Mouse (Mus musculus): ENCODE results near the gene Ces1d.
A peak's percentile ranks its signal among the peaks of the same experiment; 100 is the strongest.
"Not testable (repeated sequence)": the region's sequence is repeated elsewhere in the genome, so short reads cannot be mapped to it uniquely, and the experiment has no call there.

Gene Ces1d

DNA sequence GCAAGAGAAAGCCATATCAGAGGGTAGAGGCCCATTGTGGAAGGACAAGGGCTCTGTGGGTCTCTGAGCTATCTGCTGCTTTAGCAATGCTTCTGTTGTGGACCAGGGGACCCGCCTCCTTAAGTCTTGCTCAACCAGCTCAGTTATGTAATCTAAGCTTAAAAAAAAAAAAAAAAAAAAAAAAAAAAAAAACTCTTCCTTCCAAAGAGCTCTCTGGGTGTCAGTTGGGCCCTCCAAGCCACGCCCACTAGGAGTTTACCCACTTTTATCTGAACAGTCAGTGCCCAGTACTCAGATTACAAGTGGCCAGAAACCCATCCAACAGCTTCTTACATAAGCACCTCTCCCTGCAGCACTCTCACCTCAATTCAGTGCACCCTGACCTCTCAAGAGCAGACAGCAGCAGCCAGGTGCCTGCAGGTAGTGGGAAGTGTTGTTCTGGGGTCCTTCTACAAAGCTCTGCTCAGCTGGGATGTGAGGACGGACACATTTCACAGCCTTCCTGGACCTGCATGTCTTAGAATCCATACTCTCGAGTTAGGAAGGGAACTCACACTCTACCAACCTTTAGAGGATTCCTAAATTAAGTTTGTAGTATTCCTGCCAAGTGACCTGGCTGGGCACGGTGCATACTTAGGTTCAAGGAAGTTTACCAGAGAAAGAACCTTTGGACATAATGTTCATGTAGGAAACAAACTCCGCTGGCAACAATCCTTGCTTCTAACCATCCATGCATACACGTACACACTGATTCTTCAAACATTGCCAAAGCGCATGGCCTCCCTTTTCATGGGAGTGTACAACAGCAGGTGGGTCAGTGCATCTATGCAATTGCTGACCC, at the start of gene Ces1d:
Gene Ces1d (minus strand): TSS at position 154 of the 841 bp plus-strand sequence.
- no peak for DNase-seq (ENCODE audit: low read depth)

DNA sequence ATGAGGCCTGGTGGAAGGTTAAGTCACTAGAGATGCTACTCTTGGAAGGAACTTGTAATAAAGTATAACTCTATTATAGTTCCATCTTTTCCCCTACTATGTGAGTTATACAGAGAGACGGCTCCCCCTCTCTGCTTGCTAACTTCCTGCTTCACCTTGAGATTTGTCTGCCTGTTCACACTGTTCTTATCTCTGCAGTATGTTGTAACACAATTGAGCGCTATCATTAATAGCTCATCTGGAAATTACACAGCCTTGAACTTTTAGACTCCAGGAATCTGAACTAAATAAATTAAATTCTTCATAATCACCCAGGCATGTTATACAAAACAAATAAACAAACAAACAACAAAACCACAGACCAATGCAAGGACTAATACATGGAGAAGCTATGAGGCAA, 48.4 kb upstream of the Ces1d start:
- no peak for DNase-seq (ENCODE audit: low read depth)

DNA sequence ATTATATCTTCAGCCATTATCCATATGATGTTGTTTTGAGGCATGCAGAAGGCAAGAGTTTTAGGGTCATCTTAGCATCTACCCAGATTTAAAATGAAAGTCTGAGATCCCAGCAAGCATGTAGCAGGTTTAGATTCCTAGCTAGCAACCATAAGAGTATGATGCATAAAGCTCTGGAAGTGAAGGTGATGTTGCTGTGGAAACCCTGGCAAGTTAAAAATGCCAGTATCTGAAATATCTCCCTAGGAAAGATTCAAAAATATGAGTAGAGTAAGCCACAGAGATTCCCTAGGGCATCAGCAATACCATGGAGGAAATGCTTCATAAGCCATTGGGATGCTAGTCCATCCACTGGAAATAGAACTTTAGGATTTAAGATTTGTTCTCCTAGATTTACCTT, 42.2 kb upstream of the Ces1d start:
- no peak for DNase-seq (ENCODE audit: low read depth)

DNA sequence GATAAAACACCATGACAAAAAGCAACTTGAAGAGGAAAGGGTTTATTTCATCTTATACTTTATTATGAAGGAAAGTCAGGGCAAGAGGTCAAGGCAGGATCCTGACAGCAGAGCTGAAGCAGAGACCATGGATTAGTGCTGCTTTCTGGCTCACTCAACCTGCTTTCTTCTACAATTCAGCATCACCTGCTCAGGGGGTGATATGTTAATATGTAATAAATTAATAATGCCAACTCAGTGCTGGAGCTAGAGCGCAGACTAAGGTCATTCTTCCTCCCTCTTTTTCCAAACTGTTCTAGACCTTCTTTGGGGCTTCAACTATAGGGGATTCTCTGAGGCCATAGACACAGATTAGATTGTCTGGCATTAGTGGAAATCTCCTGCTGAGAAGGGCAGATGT, 38.0 kb upstream of the Ces1d start:
- DNase-seq (ENCODE audit: low read depth) = no peak

DNA sequence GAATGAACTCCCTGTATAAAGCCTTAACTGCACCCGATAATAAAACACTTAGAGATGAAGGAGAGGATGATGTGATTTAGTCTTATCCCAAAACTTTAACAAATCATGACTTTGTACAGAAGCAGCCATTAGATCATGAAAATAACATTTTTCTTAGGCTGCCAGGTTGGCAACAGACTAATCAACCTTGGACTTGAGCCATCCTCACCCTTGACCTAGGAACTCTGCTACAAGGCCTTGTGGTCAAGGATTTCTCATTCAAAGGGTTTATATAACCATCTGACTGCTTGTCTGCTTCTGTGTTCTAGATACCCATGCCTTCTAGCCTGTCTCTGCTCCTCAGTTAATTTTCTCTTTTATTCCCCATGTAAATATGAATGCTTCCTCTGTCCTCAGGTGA, 37.1 kb upstream of the Ces1d start:
- DNase-seq (ENCODE audit: low read depth) = no peak

DNA sequence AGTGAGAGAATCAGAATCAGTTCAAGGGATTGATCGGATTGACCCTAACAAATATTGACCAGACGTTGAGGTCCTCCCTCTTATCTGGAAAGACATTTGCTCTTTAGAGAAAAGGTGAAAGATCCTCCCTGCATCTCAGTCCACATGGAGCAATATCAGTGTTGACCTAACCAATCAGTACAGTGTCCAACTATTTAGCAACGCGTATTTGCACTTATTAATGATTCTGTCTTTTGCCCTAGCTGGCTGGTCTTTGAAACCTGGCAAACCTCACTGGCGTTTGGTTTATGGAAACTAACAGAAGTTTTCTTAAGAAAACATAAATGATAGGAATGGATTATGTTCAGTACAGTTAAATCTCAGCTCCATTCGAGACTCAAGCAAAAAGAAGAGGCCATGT, 36.4 kb upstream of the Ces1d start:
- DNase-seq (ENCODE audit: low read depth) = no peak

DNA sequence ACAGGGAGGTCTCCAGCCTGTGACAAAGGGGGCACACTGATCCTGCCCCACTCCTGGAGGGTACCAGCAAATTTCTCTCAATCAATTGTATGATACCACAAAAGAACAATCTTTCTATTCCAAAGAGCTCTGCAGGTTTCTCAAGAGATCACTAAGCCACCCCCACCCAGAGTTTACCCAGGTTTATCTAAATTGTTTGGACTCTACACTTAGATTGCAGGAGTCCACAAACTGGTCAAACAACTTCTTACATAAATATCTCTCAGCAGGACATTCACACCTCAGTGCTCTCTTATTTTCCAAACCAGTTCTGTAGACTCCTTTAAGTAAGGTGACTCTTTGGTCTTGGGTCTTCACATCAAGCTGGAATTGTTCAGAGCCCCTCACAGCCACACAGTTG, 31.8 kb upstream of the Ces1d start, which contains the start of gene Ces1e:
Gene Ces1e (minus strand): TSS at position 174 of the 400 bp plus-strand sequence.
- no peak for DNase-seq (ENCODE audit: low read depth)

DNA sequence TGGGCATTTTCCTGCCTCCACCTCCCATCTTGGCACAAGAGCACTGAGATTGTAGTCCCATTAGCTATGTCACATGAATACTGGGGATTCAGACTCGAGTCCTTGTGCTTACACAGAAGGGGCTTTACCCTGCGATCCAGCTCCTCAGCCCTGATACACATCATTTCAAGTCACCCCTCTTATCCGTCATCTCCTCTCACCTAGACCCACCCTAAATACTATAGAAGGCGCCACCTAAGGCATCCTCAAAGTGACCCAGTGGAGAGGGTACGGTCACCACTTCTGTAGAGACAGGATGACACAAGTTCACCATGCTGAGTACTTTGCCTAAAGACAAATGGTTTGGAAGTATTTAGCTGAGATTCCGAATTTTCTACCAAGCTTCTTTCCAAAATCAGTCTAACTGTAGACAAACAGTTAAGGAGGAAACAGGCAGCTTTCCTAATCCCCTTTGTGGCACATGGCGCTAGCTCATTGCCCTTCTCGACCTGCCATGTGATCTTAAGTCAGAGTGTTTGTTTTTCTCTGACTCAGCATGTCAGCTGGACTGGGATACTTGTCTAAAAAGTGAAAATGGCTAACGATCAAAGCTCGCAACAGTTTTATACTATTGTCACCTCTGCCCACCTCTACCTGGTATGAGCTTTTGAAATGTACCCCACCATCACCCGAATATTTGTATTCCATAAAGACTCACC, 31.2 kb upstream of the Ces1d start:
- no peak for DNase-seq (ENCODE audit: low read depth)

DNA sequence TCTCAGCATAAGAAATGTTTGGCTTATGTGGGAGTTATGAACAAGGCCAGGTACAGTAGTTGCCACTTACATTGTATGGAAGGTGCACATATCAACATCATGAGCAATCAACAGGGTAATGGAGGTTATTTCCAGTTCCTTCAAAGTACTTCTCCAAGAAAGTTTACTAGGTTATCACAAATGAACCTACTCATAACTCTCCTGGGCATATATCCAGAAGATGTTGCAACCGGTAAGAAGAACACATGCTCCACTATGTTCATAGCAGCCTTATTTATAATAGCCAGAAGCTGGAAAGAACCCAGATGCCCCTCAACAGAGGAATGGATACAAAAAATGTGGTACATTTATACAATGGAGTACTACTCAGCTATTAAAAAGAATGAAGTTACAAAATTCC, 28.8 kb upstream of the Ces1d start:
- DNase-seq (ENCODE audit: low read depth) = not testable (repeated sequence)

DNA sequence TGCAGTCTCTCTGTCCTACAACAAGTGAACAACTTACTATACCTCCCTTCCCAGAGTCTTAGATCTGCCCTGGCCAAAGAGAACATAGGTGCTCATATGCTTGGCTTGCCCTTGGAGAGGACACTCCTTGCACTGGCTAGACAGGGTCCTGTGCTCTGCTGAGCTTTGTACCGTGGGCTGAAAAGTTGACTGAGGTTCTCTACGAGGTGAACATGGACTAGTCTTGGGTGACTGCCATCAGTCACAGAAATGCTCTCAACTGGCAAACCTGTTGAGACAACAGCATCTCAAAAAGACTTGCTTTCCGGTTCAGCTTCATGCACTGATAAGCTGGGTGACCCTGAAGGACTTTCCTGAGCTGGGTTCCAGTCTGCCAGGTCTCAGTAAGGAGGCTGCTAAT, 24.3 kb upstream of the Ces1d start:
- DNase-seq (ENCODE audit: low read depth) = no peak

DNA sequence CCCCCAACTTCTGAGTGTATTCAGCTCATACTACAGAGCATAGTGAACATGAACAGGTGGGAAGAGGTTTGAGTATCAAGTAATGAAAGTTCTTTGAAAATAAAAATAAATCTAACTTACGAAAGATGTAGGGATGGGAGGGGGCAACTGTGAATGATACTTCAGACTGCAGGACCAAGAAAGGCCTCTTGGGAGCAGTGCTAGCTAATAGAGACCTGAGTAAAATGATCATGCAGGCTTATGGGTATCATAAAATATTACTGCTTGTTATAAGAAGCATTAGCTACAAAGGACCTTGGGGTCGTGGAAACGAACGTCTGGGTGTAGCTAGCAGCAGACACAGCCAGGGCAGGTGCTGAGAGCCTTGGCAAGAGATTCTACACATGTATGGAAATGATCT, 20.2 kb upstream of the Ces1d start:
- no peak for DNase-seq (ENCODE audit: low read depth)

DNA sequence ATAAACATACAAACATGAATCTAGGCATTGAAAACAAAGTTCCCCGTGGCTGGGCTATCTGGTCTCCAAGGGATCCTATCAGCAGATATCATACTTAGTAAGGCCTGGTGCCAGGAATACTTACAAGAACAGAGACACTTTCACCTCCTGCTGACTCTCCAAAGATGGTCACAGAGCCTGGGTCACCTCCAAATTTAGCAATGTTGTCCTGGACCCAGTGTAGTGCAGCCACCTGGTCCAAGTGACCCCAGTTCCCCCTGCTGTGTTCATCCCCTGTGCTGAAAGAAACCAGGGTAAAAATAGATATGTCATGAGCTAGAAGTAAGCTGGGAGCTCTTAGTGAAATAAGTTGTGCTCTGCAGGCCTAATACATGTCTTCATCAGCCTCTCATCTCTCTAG, 19.7 kb upstream of the Ces1d start:
- no peak for DNase-seq (ENCODE audit: low read depth)

DNA sequence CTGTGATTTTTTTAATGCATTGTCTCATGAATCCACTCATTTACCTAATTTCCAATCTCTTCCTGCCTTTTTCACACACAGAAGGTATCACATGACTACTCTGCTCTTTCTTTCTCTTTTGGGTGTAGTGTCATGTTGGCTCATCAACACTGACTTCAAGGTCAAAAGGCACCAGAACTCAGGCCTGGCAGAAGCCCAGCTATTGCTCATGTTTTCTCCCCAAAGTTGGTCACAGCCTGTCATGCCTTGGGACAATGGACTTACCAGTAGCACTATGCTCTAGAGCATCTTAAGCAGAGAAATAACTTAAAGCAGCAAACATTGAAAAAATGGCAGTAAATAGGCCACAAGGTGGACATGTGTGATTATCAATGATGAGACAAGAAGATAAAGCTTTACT, 13.5 kb upstream of the Ces1d start:
- no peak for DNase-seq (ENCODE audit: low read depth)

DNA sequence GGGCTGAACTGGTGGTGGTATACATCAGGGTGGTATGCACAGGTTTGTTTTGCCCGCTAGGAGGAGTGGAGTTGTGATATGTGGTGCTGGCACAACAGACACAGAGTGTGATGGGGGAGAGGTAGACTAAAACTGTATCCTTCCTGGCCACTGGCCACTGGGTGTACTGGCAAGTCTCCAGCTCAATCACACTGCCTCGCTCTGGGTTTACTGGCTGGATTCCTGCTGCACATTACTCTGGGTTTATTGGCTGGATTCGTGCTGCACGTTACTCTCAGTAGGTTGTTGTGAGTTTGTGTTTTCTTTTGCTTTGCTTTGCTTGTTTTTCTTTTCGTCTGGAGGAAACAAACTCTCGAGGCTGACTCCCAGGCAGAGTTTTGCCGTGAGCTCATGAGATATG, 1.5 kb upstream of the Ces1d start:
- not testable (repeated sequence) for DNase-seq (ENCODE audit: low read depth)

DNA sequence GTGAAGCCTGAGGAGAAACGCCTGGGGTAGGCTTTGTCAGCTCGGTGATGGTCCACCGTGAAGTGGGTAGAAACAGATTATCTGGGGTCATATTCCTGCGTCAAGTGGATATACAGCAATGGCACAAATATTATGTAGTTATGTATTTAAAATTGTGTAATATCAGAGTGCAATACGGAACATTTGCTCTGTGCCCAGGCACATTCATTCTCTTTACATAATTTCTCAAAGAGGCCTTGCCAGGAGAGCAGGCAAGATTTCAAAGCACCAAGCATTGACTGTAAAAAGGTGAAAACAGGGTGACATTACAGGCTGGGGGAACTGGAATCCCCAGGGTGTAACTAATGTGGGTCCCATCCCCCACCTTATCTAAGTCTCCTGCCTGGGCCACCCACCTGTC, 1.2 kb downstream of the Ces1d start:
- no peak for DNase-seq (ENCODE audit: low read depth)

DNA sequence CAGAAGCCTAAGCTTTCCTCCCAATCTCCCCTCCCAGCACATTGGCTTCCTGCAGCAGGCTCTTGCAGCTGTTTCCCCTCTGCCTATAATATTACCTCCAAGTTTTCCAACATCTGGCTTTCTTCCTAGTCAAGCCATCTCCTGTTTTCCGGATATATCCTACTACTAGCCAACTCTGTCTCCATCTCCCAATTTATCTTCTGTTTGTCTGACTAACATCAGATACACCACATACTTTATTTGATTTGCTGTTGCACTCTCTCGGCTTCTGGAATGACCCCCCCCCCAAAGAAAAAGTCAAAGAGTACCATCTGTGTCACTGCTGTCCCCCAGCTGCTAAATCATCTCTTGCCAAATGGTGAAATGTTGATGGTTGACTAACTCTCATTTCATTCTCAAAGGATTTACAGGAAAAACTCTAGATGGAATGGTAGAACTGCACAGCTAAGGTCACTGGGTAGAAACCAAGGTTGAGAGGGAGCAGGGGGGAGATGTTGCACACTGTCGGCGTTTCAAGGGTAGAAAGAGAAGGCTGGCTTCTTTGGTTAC, 17.0 kb downstream of the Ces1d start:
- DNase-seq (ENCODE audit: low read depth) = no peak

DNA sequence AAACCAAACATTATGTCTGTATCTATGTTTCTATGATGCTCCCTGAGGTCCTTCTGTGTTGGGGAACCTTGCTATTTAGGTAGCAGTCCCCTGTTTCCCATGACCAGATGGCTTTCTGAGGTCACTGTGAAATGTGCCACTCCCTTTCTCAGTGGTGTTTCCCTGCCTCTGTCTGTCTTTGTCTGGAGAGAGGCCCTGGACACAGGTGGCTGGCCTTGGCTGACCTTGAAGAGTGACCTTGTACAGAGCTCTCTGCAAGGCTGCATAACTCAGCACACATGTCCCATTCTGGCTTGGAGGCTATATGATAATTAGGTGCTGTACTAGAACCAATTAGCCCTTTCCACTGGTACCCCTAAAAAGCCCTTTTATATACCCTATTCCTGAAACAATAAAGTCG, 21.0 kb downstream of the Ces1d start:
- no peak for DNase-seq (ENCODE audit: low read depth)

DNA sequence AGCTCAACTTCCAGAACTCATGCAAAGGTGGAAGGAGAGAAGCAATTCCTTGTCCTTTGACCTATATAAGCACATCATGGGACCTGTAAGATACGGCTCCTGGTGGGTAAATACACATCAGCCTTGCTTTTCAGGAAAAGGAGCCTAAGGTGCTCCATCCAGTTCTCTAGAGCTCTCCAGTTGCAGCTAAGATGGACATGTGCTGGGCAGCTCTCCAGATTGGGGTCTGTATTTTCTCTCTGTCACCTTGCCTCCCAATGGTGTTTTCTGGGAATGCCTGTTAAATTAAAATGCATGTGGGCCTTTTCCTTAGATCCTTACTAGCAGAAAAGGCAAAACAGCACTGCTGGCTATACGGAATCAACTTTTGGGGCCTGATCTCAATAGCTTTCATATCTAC, 23.1 kb downstream of the Ces1d start:
- DNase-seq (ENCODE audit: low read depth) = no peak

DNA sequence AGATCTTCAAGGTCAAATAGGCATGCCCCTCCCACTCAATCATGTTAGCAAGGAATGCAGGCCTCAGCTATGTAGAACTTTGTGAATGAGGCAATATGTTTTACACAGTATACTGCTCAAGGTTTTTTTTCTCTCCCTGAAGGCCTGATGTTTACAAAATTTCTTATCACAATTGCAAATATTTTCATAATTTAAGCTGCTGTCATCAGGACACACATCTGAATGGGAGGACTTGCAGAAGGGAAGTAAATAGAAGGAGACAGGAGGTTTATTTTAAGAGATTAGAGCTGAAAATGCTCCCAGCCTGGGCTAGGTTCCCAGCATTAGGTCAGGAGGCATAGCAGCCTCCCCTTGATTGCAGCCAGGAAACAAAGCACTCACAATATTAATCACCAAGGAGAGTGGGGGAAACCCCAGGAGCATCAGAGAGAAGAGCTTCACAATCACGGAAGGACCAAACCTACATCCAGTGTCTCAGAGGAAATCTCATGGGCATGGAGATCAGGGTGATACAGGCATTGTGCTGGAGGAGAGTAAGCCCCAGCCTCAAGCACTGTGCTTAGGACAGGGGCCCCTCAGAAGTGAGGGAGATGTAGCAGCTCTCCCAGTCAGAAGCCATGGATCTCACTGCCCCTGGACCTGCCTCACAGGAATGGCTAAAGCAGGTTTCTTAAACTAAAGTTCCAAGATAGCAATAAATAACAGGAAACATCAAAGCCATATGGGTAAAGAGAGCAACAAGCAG, 25.6 kb downstream of the Ces1d start:
- DNase-seq (ENCODE audit: low read depth) = no peak

DNA sequence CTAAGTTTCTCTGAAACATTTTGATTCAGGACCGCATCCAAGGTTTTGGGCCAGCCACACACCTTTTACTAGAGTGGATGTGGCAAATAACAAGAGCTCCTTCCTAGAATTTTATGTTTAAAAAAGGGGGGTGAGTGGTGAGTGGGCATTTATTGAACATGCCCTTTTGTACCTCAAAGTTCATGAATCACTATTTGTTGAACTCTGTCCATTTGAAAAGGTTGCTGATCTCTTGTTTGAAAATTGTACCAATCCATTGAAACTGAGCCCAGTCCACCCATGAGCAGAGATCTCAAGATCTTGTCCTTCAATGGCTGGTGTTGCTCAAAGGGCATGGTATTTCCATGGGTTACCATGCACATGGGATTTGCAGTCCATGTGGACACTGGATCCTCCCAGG, 34.3 kb downstream of the Ces1d start:
- DNase-seq (ENCODE audit: low read depth) = no peak

DNA sequence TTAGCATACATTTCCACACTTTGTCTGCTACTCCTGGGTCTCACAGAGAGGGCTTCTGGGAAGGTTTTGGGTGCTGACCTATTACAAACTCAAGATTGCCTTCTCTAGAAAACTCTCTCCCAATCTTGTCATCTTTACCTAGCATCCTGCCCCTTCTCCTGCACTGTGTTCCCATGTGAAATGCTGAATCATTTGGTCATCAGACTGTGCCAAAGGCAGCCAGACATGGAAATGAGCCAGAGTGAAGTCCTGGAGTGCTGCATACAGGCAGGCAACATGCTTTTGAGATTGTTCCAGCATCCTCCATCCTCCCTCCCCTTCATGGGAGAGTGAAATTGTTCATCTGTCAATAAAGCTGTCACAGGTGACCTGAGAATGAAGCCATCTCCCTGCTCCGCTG, 46.2 kb downstream of the Ces1d start:
- DNase-seq (ENCODE audit: low read depth) = no peak

DNA sequence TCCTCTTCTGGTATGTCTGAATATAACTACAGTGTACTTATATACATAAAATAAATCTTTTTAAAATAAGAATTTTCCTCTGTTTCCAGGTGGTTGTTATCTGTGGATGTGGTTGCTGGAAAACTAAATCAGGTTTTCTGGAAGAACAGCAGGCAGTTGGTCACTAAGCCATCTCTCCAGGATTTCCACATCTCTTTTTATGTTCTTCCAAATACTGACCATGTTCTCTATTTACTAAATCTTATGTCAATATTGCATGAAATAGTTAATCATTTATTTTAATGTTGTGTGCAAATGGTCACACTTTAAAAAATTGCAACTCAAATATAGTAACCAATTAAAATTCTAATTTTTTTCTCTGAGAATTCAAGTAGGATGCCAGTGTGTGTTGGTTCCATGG, 50.3 kb downstream of the Ces1d start:
- DNase-seq (ENCODE audit: low read depth) = no peak

DNA sequence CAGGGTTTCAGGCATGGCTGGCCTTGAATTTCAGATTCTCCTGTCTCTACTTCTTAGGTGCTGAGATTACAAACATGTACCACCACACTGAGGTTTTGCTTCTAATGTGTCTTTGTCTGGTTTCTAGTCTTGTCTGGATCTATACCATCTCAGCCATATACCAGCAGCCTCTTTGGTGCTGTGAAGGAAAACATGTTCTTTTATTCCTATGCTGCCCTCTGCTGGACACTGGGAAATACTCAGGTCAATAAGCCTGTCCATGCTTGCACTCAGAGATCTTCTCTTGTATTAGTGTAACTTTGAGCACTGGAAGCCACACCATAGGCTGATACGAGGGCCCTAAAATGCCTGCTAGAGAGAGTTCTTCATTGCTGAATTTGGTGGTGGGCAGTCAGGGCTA, 56.9 kb downstream of the Ces1d start:
- DNase-seq (ENCODE audit: low read depth) = peak; percentile 7

Measured in c-Kit-positive CD71-negative TER-119-negative erythroid progenitor cells, embryonic 14.5 days (primary cell).